Mouse (Mus musculus): ENCODE data around the gene Kmt2b. TPM values are rescaled to one million over a fixed set of nuclear protein-coding genes. Genes with fewer than 3 reads are reported as not detected.

Kmt2b gene
- polyA plus RNA-seq, 1 experiment: 40.1 TPM

DNA sequence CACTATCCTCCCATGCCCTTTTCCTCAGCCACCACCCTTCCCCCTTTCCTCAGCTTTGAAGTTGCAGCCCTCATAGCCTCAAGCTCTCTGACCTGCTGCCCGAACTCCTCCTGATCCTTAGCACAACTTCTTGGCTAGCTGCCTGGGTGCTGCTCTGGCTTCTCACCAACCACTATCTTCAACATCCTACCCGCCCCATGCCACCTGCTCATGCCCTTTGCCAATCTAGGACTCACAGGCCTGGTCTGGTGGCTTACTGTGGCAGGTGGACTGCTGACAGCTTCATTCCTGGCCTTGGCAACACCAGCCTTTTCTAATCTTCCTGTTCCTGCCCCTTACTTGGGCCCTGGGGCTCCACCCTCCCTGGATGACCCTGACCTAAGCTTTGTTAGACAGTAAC, 15.6 kb downstream of the Kmt2b start:
- Histone ChIP-seq H3K27ac (ENCODE audit: insufficient read depth, low read length) (no peak overlapping the region), H3K4me3 (ENCODE audit: insufficient read depth, low read length) (no peak overlapping the region), H3K4me1 (ENCODE audit: control insufficient read depth, insufficient read depth, low read length) (no peaks in the 10 kb centered on the region)
- no peak for TF ChIP-seq CTCF (IDR thresholded peaks at IDR 0.05; ENCODE audit: borderline replicate concordance, insufficient read depth, low read length)
- TF ChIP-seq POLR2A (IDR thresholded peaks at IDR 0.05; ENCODE audit: low read depth, low read length): no peak

DNA sequence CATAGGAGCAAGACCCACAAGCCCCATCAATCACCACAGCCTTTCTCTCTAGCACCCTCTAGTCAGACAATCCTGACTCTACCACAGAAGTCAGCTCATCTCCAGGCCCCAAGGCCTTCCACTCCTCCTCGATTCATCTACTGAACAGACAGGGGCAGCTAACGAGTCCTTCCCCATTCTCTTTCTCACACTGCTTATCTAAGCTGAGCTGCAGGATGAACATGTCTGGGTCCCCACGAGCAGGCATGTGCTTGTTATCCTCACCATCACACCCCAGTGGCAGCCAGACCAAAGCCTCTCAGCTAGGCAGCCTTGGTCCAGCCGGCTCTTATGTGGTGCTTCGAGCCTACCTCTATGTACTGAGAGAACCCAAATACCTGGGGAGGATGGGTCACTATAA, 16.1 kb downstream of the Kmt2b start:
- Histone ChIP-seq H3K4me3 (ENCODE audit: insufficient read depth, low read length) (no peak overlapping the region), H3K4me1 (ENCODE audit: control insufficient read depth, insufficient read depth, low read length) (no peaks in the 10 kb centered on the region), H3K27ac (ENCODE audit: insufficient read depth, low read length) (no peak overlapping the region)
- TF ChIP-seq POLR2A (IDR thresholded peaks at IDR 0.05; ENCODE audit: low read depth, low read length): no peak
- no peak for TF ChIP-seq CTCF (IDR thresholded peaks at IDR 0.05; ENCODE audit: borderline replicate concordance, insufficient read depth, low read length)

DNA sequence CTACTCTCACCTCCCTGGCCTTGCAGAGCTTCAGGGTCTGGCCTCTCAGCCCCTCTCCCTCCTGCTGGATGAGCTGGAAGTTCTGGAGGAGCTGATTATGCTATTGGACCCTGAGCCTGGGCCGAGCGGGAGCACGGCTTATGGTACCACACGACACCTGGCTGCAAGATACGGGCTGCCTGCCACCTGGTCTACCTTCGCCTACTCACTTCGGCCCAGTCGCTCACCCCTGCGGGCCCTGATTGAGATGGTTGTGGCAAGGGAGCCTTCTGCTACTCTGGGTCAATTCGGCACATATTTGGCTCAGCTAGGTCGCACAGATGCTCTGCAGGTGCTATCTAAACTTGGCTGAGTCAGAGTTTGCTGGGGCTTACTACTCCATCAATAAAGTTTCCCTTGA, 21.0 kb downstream of the Kmt2b start:
- Histone ChIP-seq H3K4me3 (ENCODE audit: insufficient read depth, low read length) (no peak overlapping the region), H3K4me1 (ENCODE audit: control insufficient read depth, insufficient read depth, low read length) (0 out of 2 replicates have a peak, but pooled peaks cover 2% of the 10 kb centered on the region), H3K27ac (ENCODE audit: insufficient read depth, low read length) (no peak overlapping the region)
- no peak for TF ChIP-seq POLR2A (IDR thresholded peaks at IDR 0.05; ENCODE audit: low read depth, low read length)
- TF ChIP-seq CTCF (IDR thresholded peaks at IDR 0.05; ENCODE audit: borderline replicate concordance, insufficient read depth, low read length): no peak

DNA sequence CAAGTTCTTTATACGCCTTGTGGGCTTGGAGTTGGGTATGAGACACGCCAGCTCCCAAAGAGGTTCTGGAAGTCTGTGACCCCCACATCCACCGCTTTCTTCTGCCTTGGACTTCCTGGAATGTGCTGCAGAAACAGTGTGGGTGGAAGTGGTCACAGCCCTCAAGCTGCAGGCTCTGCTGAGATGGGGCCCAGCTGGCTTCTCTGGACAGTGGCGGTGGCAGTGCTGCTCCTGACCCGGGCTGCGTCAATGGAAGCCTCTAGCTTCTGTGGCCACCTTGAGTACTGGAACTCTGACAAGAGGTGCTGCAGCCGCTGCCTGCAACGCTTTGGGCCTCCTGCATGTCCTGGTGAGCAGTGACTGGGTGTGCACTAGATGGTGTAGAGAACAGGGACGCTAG, 22.5 kb downstream of the Kmt2b start:
- no peak for TF ChIP-seq CTCF (IDR thresholded peaks at IDR 0.05; ENCODE audit: borderline replicate concordance, insufficient read depth, low read length)
- TF ChIP-seq POLR2A (IDR thresholded peaks at IDR 0.05; ENCODE audit: low read depth, low read length): no peak
- H3K4me3 ChIP-seq (ENCODE audit: insufficient read depth, low read length): no peak overlapping the region
- H3K27ac ChIP-seq (ENCODE audit: insufficient read depth, low read length): no peak overlapping the region
- H3K4me1 ChIP-seq (ENCODE audit: control insufficient read depth, insufficient read depth, low read length): 0 out of 2 replicates have a peak, but pooled peaks cover 2% of the 10 kb centered on the region

DNA sequence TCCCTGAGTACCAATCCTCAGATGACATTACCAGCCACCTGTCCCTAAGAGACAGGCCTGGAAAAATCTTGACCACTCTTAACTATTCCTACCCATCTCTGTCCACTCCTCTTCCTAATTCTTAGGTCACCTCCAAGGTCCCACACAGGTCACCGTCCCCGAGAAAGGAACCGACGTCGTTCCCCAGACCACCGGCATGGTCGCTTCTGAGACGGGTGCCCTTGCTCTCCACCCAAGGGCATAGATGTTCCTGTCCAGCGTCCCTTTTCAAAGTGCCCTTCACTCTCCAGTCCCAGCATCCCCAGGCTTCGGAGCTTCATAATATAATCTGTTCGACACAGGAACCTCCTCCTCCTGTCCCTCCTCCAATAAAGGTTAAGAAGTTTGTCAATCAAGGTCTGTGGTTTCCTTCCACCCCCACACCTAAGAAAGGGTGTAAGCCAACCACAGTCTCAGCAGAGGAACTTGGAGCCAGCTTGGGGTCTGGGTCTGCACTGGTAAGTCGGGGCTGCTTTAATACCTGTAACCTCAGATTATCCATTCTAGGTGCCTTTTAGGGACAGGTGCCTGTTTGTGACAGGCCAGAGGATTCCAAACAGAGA, 23.5 kb downstream of the Kmt2b start, which contains the start of gene Igflr1:
Gene Igflr1, plus strand, starts transcription at position 458 of the 602 bp plus-strand sequence.
- TF ChIP-seq CTCF (IDR thresholded peaks at IDR 0.05; ENCODE audit: borderline replicate concordance, insufficient read depth, low read length) (no peak), POLR2A (IDR thresholded peaks at IDR 0.05; ENCODE audit: low read depth, low read length) (no peak)
- Histone ChIP-seq H3K4me3 (ENCODE audit: insufficient read depth, low read length) (no peak within 1 kb of the TSS), H3K27ac (ENCODE audit: insufficient read depth, low read length) (no peak within 1 kb of the TSS), H3K4me1 (ENCODE audit: control insufficient read depth, insufficient read depth, low read length) (0 out of 2 replicates have a peak, but pooled peaks cover 2% of the 10 kb centered on the region)

DNA sequence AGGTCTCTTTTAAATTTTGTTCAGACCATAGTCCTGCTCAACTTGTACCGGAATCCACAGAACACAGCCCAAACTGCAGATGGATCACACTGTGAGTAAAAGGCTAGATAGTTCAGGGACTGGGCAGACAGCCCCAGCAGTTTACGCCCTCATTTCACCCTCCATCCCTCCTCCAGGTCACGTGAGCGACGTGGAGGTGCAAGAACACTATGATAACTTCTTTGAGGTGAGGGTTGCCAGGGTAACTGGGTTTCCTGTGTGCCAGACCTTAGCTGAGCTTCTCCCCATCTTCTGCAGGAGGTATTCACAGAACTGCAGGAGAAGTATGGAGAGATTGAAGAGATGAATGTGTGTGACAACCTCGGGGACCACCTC, 24.6 kb downstream of the Kmt2b start:
- 0 out of 2 replicates have a peak, but pooled peaks cover 2% of the 10 kb centered on the region for H3K4me1 ChIP-seq (ENCODE audit: control insufficient read depth, insufficient read depth, low read length)
- peak overlapping the region; percentile 74 for H3K4me3 ChIP-seq (ENCODE audit: insufficient read depth, low read length)
- H3K27ac ChIP-seq (ENCODE audit: insufficient read depth, low read length): no peak overlapping the region
- TF ChIP-seq POLR2A (IDR thresholded peaks at IDR 0.05; ENCODE audit: low read depth, low read length) (no peak), CTCF (IDR thresholded peaks at IDR 0.05; ENCODE audit: borderline replicate concordance, insufficient read depth, low read length) (no peak)

DNA sequence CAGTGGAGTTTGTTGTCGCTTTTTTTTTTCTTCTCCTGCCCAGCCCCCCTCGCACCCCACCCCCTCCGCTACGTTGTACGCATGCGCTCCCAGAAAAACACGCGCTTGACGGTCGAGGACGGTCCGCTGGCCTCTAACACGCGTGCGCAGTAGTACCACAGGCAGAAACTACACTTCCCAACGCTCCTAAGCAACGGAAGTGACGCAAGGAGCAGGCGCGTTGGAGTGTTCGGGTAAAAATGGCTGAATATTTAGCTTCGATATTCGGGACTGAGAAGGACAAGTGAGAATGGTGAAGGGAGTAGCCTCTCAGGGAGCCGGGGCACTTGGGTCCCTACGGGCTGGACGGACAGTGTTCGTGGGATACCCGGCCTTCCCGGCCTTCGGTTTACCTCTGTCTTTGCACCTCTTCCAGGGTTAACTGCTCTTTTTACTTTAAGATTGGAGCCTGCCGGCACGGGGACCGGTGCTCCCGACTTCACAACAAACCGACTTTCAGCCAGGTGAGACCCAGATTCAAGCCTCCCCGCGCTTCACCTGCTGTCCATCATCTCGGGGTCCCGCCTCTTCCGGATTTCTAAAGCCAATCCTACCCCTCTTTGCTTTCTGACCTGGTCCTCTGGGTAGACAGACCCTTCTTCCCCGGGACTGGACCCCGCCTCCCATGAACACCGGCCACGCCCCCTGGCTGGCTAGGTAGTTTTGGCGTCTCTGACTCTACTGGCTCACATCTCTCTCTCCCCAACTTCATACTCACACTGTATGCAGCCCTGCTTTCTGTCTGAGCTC, 25.2 kb downstream of the Kmt2b start, which contains the start of the genes U2af1l4, Gm49396 and Psenen:
Gene U2af1l4, plus strand, starts transcription at position 185 of the 789 bp plus-strand sequence.
Gene Gm49396, plus strand, starts transcription at position 228 of the 789 bp plus-strand sequence.
Gene Psenen, minus strand, starts transcription at position 511 of the 789 bp plus-strand sequence.
- no peak for TF ChIP-seq CTCF (IDR thresholded peaks at IDR 0.05; ENCODE audit: borderline replicate concordance, insufficient read depth, low read length)
- peak; percentile 44 for TF ChIP-seq POLR2A (IDR thresholded peaks at IDR 0.05; ENCODE audit: low read depth, low read length)
- H3K4me1 ChIP-seq (ENCODE audit: control insufficient read depth, insufficient read depth, low read length): 0 out of 2 replicates have a peak, but pooled peaks cover 2% of the 10 kb centered on the region
- peak within 1 kb of the TSS; percentile 70 for H3K27ac ChIP-seq (ENCODE audit: insufficient read depth, low read length)
- H3K4me3 ChIP-seq (ENCODE audit: insufficient read depth, low read length): peak within 1 kb of the TSS; percentile 80

DNA sequence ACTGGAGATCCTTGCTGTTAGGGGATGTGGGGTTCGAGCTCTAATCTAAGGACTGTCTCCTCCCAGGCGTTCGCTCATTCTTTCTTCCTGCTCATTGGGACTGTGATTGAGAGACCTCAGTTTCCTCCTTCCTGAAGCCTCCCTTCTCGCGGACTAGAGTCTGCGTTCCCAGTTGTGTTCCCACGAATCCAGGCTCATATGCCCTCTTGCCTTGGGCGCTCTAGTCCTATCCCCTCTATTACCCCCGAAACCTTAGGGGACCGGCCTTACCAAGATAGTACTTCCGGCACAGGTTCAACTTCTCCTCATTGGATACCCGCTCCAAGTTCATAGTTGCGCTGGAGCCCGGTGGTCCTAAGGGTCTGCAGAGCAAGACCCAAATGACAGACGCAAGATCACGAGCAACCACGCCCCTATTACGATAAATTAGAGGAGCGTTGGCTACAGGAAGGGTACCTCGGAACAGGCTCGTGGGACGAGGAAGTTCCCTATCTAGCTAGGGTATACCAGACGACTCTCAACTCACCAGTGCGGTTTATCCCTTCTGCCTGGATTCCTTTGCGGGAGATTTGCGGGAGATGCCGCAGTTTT, 25.9 kb downstream of the Kmt2b start:
- H3K4me3 ChIP-seq (ENCODE audit: insufficient read depth, low read length): peak overlapping the region; percentile 80
- H3K27ac ChIP-seq (ENCODE audit: insufficient read depth, low read length): peak overlapping the region; percentile 35
- TF ChIP-seq CTCF (IDR thresholded peaks at IDR 0.05; ENCODE audit: borderline replicate concordance, insufficient read depth, low read length) (no peak), POLR2A (IDR thresholded peaks at IDR 0.05; ENCODE audit: low read depth, low read length) (peak; percentile 48)
- peaks cover 5% of the 10 kb centered on the region; the same call in 1 of the 2 replicates for H3K4me1 ChIP-seq (ENCODE audit: control insufficient read depth, insufficient read depth, low read length)

DNA sequence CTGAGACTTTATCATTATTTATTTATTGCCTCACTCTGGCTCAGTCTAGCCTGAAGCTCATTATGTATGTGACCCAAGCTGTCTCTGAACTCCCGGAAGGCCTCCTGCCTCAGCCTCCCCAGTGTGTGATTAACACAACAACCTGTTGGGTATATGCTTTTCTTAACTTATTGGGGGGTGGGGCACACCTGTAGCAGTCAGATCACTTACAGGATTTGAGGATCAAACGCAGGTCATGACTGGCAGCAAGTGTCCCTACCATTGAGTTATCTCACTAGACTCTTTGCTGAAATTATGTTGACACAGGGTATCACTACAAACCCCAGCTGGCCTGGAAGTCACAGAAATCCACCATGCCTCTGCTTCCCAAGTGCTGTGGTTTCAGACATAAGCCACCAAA, 28.2 kb downstream of the Kmt2b start:
- Histone ChIP-seq H3K4me3 (ENCODE audit: insufficient read depth, low read length) (no peak overlapping the region), H3K27ac (ENCODE audit: insufficient read depth, low read length) (no peak overlapping the region), H3K4me1 (ENCODE audit: control insufficient read depth, insufficient read depth, low read length) (peaks cover 5% of the 10 kb centered on the region; the same call in 1 of the 2 replicates)
- no peak for TF ChIP-seq POLR2A (IDR thresholded peaks at IDR 0.05; ENCODE audit: low read depth, low read length)
- no peak for TF ChIP-seq CTCF (IDR thresholded peaks at IDR 0.05; ENCODE audit: borderline replicate concordance, insufficient read depth, low read length)
